15 mouse cellular contexts compared by ENCODE assay signal in the genomic region with DNA sequence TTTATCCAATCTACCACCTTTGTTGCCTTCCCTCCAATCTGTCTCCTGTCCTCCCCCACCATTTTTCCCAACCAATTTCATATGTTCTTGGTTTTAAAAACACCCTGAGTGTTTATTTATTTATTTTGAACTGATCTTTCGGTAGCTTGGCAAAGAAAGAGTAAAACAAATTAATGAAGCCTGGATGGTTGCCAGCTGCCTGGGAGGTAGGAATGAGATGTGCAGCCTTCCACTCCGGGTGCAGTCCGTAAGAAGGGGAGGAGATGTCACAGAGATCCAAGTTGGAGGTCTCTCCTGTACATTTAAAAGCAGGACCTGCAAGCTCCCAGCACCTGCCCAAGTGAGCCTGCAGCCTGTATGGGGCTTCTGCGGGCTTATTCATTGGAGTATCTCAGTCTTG.
A peak's percentile ranks its signal among the peaks of the same experiment; 100 is the strongest.
DNase-seq lines count a peak whose midpoint lies in the region; ATAC-seq lines count a peak whose summit lies in the region.
"Had no signal": no experiment of that assay in that cellular context is flagged by ENCODE, and none has a peak within 500 bp of the region (broad histone marks: within the 10 kb centered on the region; RNA-seq: fewer than 3 reads in every experiment).

No protein-coding gene starts in this region.

- H3K9me3 ChIP-seq in forebrain, embryonic 14.5 days (replicated peaks; ENCODE audit: control insufficient read depth, low read length): no peaks in the 10 kb centered on the region
- no peaks in the 10 kb centered on the region for H3K9me3 ChIP-seq in forebrain, embryonic 10.5 days
- no peaks in the 10 kb centered on the region for H3K9me3 ChIP-seq in neural tube, embryonic 14.5 days (ENCODE audit: control insufficient read depth, low read length)
- H3K9me3 ChIP-seq: embryonic facial prominence, embryonic 15.5 days had no signal

- no peak overlapping the region for H3K9ac ChIP-seq in forebrain, embryonic 14.5 days (ENCODE audit: low read length)
- H3K9ac ChIP-seq in neural tube, embryonic 14.5 days (replicated peaks; ENCODE audit: low read depth, low read length): no peak overlapping the region
- H3K9ac ChIP-seq: embryonic facial prominence, embryonic 15.5 days; liver, postnatal 0 days had no signal

- no peak overlapping the region for H3K27ac ChIP-seq in forebrain, embryonic 14.5 days (ENCODE audit: low read depth, low read length)
- H3K27ac ChIP-seq in forebrain, embryonic 10.5 days: no peak overlapping the region
- peak overlapping the region; percentile 62; the same call in 1 of the 2 replicates for H3K27ac ChIP-seq in neural tube, embryonic 14.5 days (ENCODE audit: low read depth, low read length)
- H3K27ac ChIP-seq: embryonic facial prominence, embryonic 15.5 days; heart, adult 2 months had no signal

- no peaks in the 10 kb centered on the region for H3K27me3 ChIP-seq in forebrain, embryonic 14.5 days (replicated peaks; ENCODE audit: control insufficient read depth, insufficient read depth, low read length)
- H3K27me3 ChIP-seq in forebrain, embryonic 10.5 days (ENCODE audit: poor library complexity, severe bottlenecking): no peaks in the 10 kb centered on the region
- H3K27me3 ChIP-seq in neural tube, embryonic 14.5 days (ENCODE audit: control insufficient read depth, insufficient read depth, low read length): no peaks in the 10 kb centered on the region
- H3K27me3 ChIP-seq: embryonic facial prominence, embryonic 15.5 days had no signal

- peaks cover 5% of the 10 kb centered on the region; the same call in 1 of the 2 replicates for H3K4me1 ChIP-seq in forebrain, embryonic 14.5 days (ENCODE audit: control insufficient read depth, insufficient read depth, low read length)
- no peaks in the 10 kb centered on the region for H3K4me1 ChIP-seq in forebrain, embryonic 10.5 days
- H3K4me1 ChIP-seq in neural tube, embryonic 14.5 days (ENCODE audit: control insufficient read depth, insufficient read depth, low read length): peaks cover 6% of the 10 kb centered on the region; the same call in 1 of the 2 replicates
- H3K4me1 ChIP-seq: embryonic facial prominence, embryonic 15.5 days had no signal

- ATAC-seq in forebrain, embryonic 14.5 days: no peak
- ATAC-seq in neural tube, embryonic 14.5 days (ENCODE audit: low read depth): no peak
- ATAC-seq: liver, postnatal 0 days had no signal

- no peak overlapping the region for H3K4me2 ChIP-seq in forebrain, embryonic 14.5 days (ENCODE audit: low read length)
- no peak overlapping the region for H3K4me2 ChIP-seq in neural tube, embryonic 14.5 days (ENCODE audit: low read depth, low read length)
- H3K4me2 ChIP-seq: embryonic facial prominence, embryonic 15.5 days had no signal

- H3K36me3 ChIP-seq in forebrain, embryonic 14.5 days (ENCODE audit: control insufficient read depth, insufficient read depth, low read length): no peaks in the 10 kb centered on the region
- H3K36me3 ChIP-seq in forebrain, embryonic 10.5 days (replicated peaks): no peaks in the 10 kb centered on the region
- no peaks in the 10 kb centered on the region for H3K36me3 ChIP-seq in neural tube, embryonic 14.5 days (ENCODE audit: control insufficient read depth, insufficient read depth, low read length)
- H3K36me3 ChIP-seq: embryonic facial prominence, embryonic 15.5 days had no signal

- H3K4me3 ChIP-seq in forebrain, embryonic 14.5 days (ENCODE audit: low read depth, low read length): no peak overlapping the region
- no peak overlapping the region for H3K4me3 ChIP-seq in forebrain, embryonic 10.5 days
- H3K4me3 ChIP-seq in neural tube, embryonic 14.5 days (ENCODE audit: low read depth, low read length): no peak overlapping the region
- H3K4me3 ChIP-seq: embryonic facial prominence, embryonic 15.5 days; heart, adult 2 months had no signal

- peak; percentile 41 for DNase-seq in forebrain, embryonic 14.5 days (ENCODE audit: low spot score)
- DNase-seq in forebrain, embryonic 10.5 days (ENCODE audit: extremely low spot score, low spot score): no peak
- DNase-seq in kidney, postnatal 14 days: peak; percentile 5
- no peak for DNase-seq in kidney, adult 8-10 months
- DNase-seq in right cerebral cortex, postnatal 4 days: peak; percentile 7
- DNase-seq in right cerebral cortex, postnatal 14 days: no peak
- DNase-seq in heart, adult 8-10 months (ENCODE audit: low spot score): no peak
- DNase-seq: adrenal gland, postnatal 25 days; gastrocnemius, postnatal 10 days; heart, adult 2 months; liver; liver, postnatal 0 days; thymus, postnatal 25 days had no signal

- 40% methylated on average over 4 of the region's 4 CpGs for WGBS in forebrain, embryonic 14.5 days
- 86% methylated on average over 4 of the region's 4 CpGs for WGBS in forebrain, embryonic 10.5 days
- WGBS in neural tube, embryonic 14.5 days: 37% methylated on average over 4 of the region's 4 CpGs

Comparison
In these comparisons a context has a peak if more than half of its experiments do, and no peak if none do; other contexts are left out.
1. DNase-seq: peak in forebrain, embryonic 14.5 days (single experiment), kidney, postnatal 14 days (single experiment) and right cerebral cortex, postnatal 4 days (single experiment); none in forebrain, embryonic 10.5 days (single experiment), kidney, adult 8-10 months (0 of 2), right cerebral cortex, postnatal 14 days (single experiment) and heart, adult 8-10 months (single experiment).